Mouse (Mus musculus) neural tube, embryonic 11.5 days (tissue): ENCODE results near the gene Entpd7. TPM values are rescaled to one million over a fixed set of nuclear protein-coding genes. Genes with fewer than 3 reads are reported as not detected.

ENCODE experiments used
- ATAC-seq: fragments of 200-750 bp; cut with Nextera tagmentation; 2 replicates; pipeline ENCODE4 v1.8.0; 2017; ENCODE audit warnings: moderate number of reproducible peaks, mild to moderate bottlenecking, moderate TSS enrichment, moderate library complexity; ENCODE audit not compliant: insufficient read depth, low FRiP score, low TSS enrichment
- DNase-seq: peaks from one replicate; pipeline ENCODE4 v3.0.0-alpha.2; 2015; ENCODE audit warnings: low spot score
- H3K27ac ChIP-seq: fragments of 300-500 bp; sonication (generic); 2 replicates; pipeline ENCODE4 v1.5.1; 2014; ENCODE audit warnings: low read depth, mild to moderate bottlenecking, low read length
- H3K27me3 ChIP-seq: fragments of 300-500 bp; sonication (generic); 2 replicates; pipeline ENCODE4 v1.6.1; 2014; ENCODE audit warnings: mild to moderate bottlenecking, low read length, mixed read lengths; ENCODE audit not compliant: control insufficient read depth, insufficient read depth
- H3K36me3 ChIP-seq: fragments of 300-500 bp; sonication (generic); 2 replicates; pipeline ENCODE4 v1.6.1; 2014; ENCODE audit warnings: mild to moderate bottlenecking, low read length, moderate library complexity, mixed read lengths; ENCODE audit not compliant: control insufficient read depth, insufficient read depth
- H3K4me1 ChIP-seq: fragments of 300-500 bp; sonication (generic); 2 replicates; pipeline ENCODE4 v1.6.1; 2014; ENCODE audit warnings: low read length, mixed read lengths; ENCODE audit not compliant: control insufficient read depth, insufficient read depth
- H3K4me2 ChIP-seq: fragments of 300-500 bp; sonication (generic); 2 replicates; pipeline ENCODE4 v1.6.1; 2014; ENCODE audit warnings: low read depth, mild to moderate bottlenecking, moderate library complexity
- H3K4me3 ChIP-seq: fragments of 300-500 bp; sonication (generic); 2 replicates; pipeline ENCODE4 v1.5.1; 2014; ENCODE audit warnings: low read depth, low read length
- H3K9ac ChIP-seq: fragments of 300-500 bp; sonication (generic); 2 replicates; pipeline ENCODE4 v1.6.1; 2014; ENCODE audit warnings: mild to moderate bottlenecking, low read length
- H3K9me3 ChIP-seq: fragments of 300-500 bp; sonication (generic); 2 replicates; pipeline ENCODE4 v1.6.1; 2016; ENCODE audit warnings: low read length; ENCODE audit not compliant: control insufficient read depth
- WGBS: fragments of 180-500 bp; shearing (Covaris S2); extraction: QIAGEN DNeasy Blood & Tissue Kit; methylation state at CpG from one replicate; pipeline ENCODE4 v1.1.7; 2014; 5-methylcytosine and 5-hydroxymethylcytosine counted together
- polyA plus RNA-seq: library from polyadenylated mRNA; unstranded; fragments of >200 nt; fragmentation: Nextera tagmentation; extraction: Ambion mirVana; gene quantifications from 2 replicates; pipeline ENCODE4 v1.2.1, GENCODE M21; 2014

The Entpd7 gene
- polyA plus RNA-seq, 1 experiment from 2014 or later, result 14.3 TPM

DNA sequence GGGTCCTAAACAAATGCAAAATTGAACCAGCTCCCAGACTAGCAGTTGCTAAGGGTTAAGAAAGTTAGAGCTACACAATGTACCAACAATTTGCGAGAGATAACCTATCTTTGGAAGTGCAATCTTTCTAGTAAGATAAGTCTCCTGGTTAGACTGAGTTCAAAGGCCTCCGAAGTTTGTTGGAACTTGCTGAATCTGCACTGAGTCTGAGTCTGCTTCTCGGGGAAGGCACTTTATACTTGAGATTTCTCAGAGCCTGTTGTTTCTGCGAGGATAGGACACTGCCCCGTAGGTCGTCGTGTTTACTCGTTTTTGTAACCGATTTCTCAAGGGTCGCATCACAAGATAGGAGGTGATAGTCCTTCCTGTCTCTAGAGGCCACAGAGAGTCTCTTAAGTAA lies 86.0 kb downstream of the Entpd7 start:
- no peak overlapping the region for H3K4me3 ChIP-seq
- no peak for DNase-seq
- no peaks in the 10 kb centered on the region for H3K9me3 ChIP-seq
- H3K27me3 ChIP-seq, result no peaks in the 10 kb centered on the region
- 84% methylated on average over 10 of the region's 10 CpGs for WGBS
- no peak for ATAC-seq
- H3K4me2 ChIP-seq, result no peak overlapping the region
- H3K27ac ChIP-seq, result no peak overlapping the region
- no peak overlapping the region for H3K9ac ChIP-seq
- no peaks in the 10 kb centered on the region for H3K4me1 ChIP-seq
- no peaks in the 10 kb centered on the region for H3K36me3 ChIP-seq

DNA sequence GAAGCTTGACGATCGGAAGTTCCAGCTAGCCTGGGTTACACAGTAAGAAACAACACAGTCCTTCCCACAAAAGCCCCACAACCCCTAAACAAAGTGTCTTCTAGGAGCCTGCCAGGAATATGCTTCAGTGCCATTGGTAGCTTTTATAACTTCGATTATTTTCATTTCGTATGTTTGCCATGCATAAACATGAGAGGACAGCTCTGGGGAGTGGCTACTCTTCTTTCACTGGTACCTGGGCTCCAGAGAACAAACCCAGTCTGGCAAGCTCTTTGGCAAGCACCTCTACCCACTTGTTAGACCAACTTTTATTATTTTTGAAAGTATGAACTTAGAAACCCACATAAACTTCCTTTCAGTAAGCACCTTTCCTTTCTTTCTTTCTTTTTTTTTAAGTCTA lies 87.1 kb downstream of the Entpd7 start:
- Histone ChIP-seq H3K9ac (no peak overlapping the region), H3K4me1 (no peaks in the 10 kb centered on the region), H3K9me3 (no peaks in the 10 kb centered on the region), H3K4me2 (no peak overlapping the region), H3K36me3 (no peaks in the 10 kb centered on the region), H3K4me3 (no peak overlapping the region), H3K27ac (no peak overlapping the region), H3K27me3 (no peaks in the 10 kb centered on the region)
- DNase-seq, result no peak
- 86% methylated on average over 4 of the region's 4 CpGs for WGBS
- no peak for ATAC-seq

DNA sequence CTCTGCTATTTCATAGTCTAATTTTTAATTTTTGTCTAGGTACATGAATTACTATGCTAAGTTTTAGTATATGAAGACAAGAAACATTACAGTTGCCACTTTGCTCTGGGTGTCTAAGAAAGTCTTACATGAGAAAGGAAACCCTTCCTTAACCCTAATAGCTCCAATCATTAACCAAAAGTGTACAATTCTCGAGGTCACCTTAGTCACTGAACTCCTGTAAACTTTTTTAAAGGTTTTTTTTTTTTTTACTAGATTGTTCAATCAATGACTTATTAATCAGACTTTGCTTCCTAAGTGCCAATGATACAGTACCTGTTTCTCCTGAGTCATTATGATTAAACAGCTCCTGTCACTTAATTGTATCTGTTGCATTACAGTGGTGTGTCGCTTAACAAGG lies 87.8 kb downstream of the Entpd7 start:
- Histone ChIP-seq H3K9me3 (no peaks in the 10 kb centered on the region), H3K27ac (no peak overlapping the region), H3K4me1 (no peaks in the 10 kb centered on the region), H3K9ac (no peak overlapping the region), H3K4me2 (no peak overlapping the region), H3K4me3 (no peak overlapping the region), H3K27me3 (no peaks in the 10 kb centered on the region), H3K36me3 (no peaks in the 10 kb centered on the region)
- ATAC-seq (no peak), DNase-seq (no peak)
- 75% methylated on average over 2 of the region's 2 CpGs for WGBS

DNA sequence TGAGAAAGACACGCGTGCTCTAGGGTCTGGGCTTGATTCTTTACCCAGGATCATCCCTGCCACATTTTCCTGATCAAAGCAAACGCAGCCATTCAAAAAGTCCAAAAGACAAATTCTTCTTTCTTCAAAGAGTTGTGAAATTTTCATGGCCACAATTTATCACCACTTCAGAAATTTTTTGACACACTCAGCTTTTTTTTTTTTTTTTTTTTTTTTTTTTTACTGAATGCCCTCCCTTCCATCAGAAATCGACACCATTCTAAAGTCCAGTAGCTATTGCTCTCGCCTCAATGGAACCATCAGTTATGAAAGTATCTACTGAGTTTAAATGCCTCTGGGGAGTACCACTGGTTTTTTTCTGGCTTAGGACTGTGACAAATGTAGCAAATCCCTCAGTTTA lies 90.9 kb downstream of the Entpd7 start:
- DNase-seq (no peak), ATAC-seq (no peak)
- no peaks in the 10 kb centered on the region for H3K4me1 ChIP-seq
- H3K4me3 ChIP-seq, result no peak overlapping the region
- no peak overlapping the region for H3K9ac ChIP-seq
- 89% methylated on average over 5 of the region's 5 CpGs for WGBS
- no peak overlapping the region for H3K4me2 ChIP-seq
- no peaks in the 10 kb centered on the region for H3K9me3 ChIP-seq
- H3K27ac ChIP-seq, result no peak overlapping the region
- no peaks in the 10 kb centered on the region for H3K36me3 ChIP-seq
- no peaks in the 10 kb centered on the region for H3K27me3 ChIP-seq

DNA sequence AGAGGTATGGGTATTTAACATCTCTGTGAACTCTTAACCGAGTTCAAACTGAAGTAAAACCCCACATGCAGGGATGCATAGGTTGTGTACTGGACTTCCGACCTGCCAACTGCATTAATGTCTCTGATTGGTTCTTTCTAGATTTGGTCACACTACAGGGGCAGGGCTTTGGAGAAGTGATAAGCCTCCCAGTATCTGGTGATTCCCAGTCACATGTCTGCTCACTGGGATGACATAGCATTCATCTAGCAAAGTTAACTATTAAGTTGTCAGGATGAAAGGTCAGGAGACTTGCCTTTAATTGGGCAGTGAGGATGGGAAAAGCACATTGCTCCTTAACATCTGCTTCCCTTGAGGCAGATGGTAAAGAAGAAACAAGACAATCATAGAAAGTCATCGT lies 92.5 kb downstream of the Entpd7 start, which contains the start of gene Abcc2:
Gene Abcc2 (plus strand): TSS at position 213 of the 400 bp plus-strand sequence.
- Histone ChIP-seq H3K36me3 (no peaks in the 10 kb centered on the region), H3K4me3 (no peak within 1 kb of the TSS), H3K27me3 (no peaks in the 10 kb centered on the region), H3K27ac (no peak within 1 kb of the TSS), H3K4me1 (no peaks in the 10 kb centered on the region), H3K9me3 (no peaks in the 10 kb centered on the region), H3K4me2 (no peak within 1 kb of the TSS), H3K9ac (no peak within 1 kb of the TSS)
- DNase-seq, result no peak
- 79% methylated on average over 3 of the region's 3 CpGs for WGBS
- no peak for ATAC-seq

Other genes with a start within 250 kb of the Entpd7 start
- 0.29 and 0.31 TPM in 2 replicates for gene Cnnm1, start 249.2 kb upstream of the Entpd7 start, polyA plus RNA-seq
- gene Got1, start 165.1 kb upstream of the Entpd7 start, polyA plus RNA-seq, result 49.5 and 57.7 TPM in 2 replicates
- 0.11 and 0.41 TPM in 2 replicates for gene Nkx2-3, start 77.3 kb upstream of the Entpd7 start, polyA plus RNA-seq
- 10.1 and 11.0 TPM in 2 replicates for gene Slc25a28, start 14.8 kb upstream of the Entpd7 start, polyA plus RNA-seq
- gene Cutc, start 63.3 kb downstream of the Entpd7 start, polyA plus RNA-seq, result 11.3 and 12.0 TPM in 2 replicates
- gene Cox15, start 63.3 kb downstream of the Entpd7 start, polyA plus RNA-seq, result 8.2 and 10.5 TPM in 2 replicates
- 0.16 TPM in 1 of 2 replicates, not detected in the other for gene Abcc2, start 92.5 kb downstream of the Entpd7 start, polyA plus RNA-seq